Comparison of ENCODE assay signal across 8 mouse cellular contexts in genomic region chr3:41742278-41742934, GRCm38 (mm10). TPM values are rescaled to one million over a fixed set of nuclear protein-coding genes. Genes with fewer than 3 reads are reported as not detected.
DNase-seq lines count a peak whose midpoint lies in the region; ATAC-seq and TF ChIP-seq lines count a peak whose summit lies in the region.

Gene Sclt1, minus strand, starts transcription at chr3:41742514.
Gene D3Ertd751e, plus strand, starts transcription at chr3:41742611.

- H3K9ac ChIP-seq in embryonic facial prominence, embryonic 13.5 days: peak within 1 kb of the TSS; percentile 91
- peak within 1 kb of the TSS; percentile 88 for H3K9ac ChIP-seq in limb, embryonic 12.5 days (replicated peaks)
- peak within 1 kb of the TSS; percentile 88 for H3K9ac ChIP-seq in midbrain, embryonic 15.5 days

- H3K9me3 ChIP-seq in embryonic facial prominence, embryonic 13.5 days: no peaks in the 10 kb centered on the region
- H3K9me3 ChIP-seq in limb, embryonic 12.5 days: no peaks in the 10 kb centered on the region
- no peaks in the 10 kb centered on the region for H3K9me3 ChIP-seq in midbrain, embryonic 15.5 days

- peak; percentile 49 for TF ChIP-seq POLR2A in kidney, adult 2 months (IDR thresholded peaks at IDR 0.05; ENCODE audit: low read depth, low read length)
- peak; percentile 56 for TF ChIP-seq POLR2A in spleen, adult 2 months (IDR thresholded peaks at IDR 0.05; ENCODE audit: low read depth, low read length)

- peak within 1 kb of the TSS; percentile 85 for H3K4me3 ChIP-seq in embryonic facial prominence, embryonic 13.5 days
- H3K4me3 ChIP-seq in kidney, adult 2 months (ENCODE audit: insufficient read depth, low read depth, low read length): peak within 1 kb of the TSS; percentile 75
- H3K4me3 ChIP-seq in limb, embryonic 12.5 days (replicated peaks): peak within 1 kb of the TSS; percentile 80
- peak within 1 kb of the TSS; percentile 92 for H3K4me3 ChIP-seq in midbrain, embryonic 15.5 days
- H3K4me3 ChIP-seq in spleen, adult 2 months (ENCODE audit: extremely low read depth, insufficient read depth, insufficient read length): peak within 1 kb of the TSS; percentile 78

- peak; percentile 97 for DNase-seq in 3134 (ENCODE audit: extremely low read depth, insufficient read length, low spot score)
- peak; percentile 98 for DNase-seq in adrenal gland, postnatal 36 days
- DNase-seq in heart, adult 18-20 months: peak; percentile 98 to 99
- DNase-seq in kidney, adult 2 months: peak; percentile 98
- DNase-seq in spleen, adult 2 months (ENCODE audit: low read depth in 1 of 2, low spot score in 2 of 2): peak; percentile 88 to 95

- ATAC-seq in embryonic facial prominence, embryonic 13.5 days (ENCODE audit: insufficient number of reproducible peaks, insufficient read depth, low FRiP score, low TSS enrichment, low read depth): peak; percentile 99
- ATAC-seq in limb, embryonic 12.5 days (ENCODE audit: insufficient number of reproducible peaks, insufficient read depth, low FRiP score, low TSS enrichment, low read depth): peak; percentile 99
- ATAC-seq in midbrain, embryonic 15.5 days (replicated peaks): peak; percentile 100

- WGBS in embryonic facial prominence, embryonic 13.5 days: under 1% methylated on average over 65 of the region's 66 CpGs
- under 1% methylated on average over 66 of the region's 66 CpGs for WGBS in kidney, adult 2 months
- WGBS in limb, embryonic 12.5 days: under 1% methylated on average over 58 of the region's 66 CpGs
- under 1% methylated on average over 66 of the region's 66 CpGs for WGBS in midbrain, embryonic 15.5 days
- WGBS in spleen, adult 2 months: 0% methylated on average over 66 of the region's 66 CpGs

- no peaks in the 10 kb centered on the region for H3K27me3 ChIP-seq in embryonic facial prominence, embryonic 13.5 days
- H3K27me3 ChIP-seq in kidney, adult 2 months (replicated peaks; ENCODE audit: control insufficient read depth, insufficient read depth, low read length): no peaks in the 10 kb centered on the region
- no peaks in the 10 kb centered on the region for H3K27me3 ChIP-seq in limb, embryonic 12.5 days
- H3K27me3 ChIP-seq in midbrain, embryonic 15.5 days (replicated peaks): no peaks in the 10 kb centered on the region
- no peaks in the 10 kb centered on the region for H3K27me3 ChIP-seq in spleen, adult 2 months (ENCODE audit: control insufficient read depth, insufficient read depth, low read length)

- no peaks in the 10 kb centered on the region for H3K36me3 ChIP-seq in embryonic facial prominence, embryonic 13.5 days
- no peaks in the 10 kb centered on the region for H3K36me3 ChIP-seq in kidney, adult 2 months (ENCODE audit: control insufficient read depth, insufficient read depth, low read length)
- no peaks in the 10 kb centered on the region for H3K36me3 ChIP-seq in limb, embryonic 12.5 days
- H3K36me3 ChIP-seq in midbrain, embryonic 15.5 days (replicated peaks): no peaks in the 10 kb centered on the region
- no peaks in the 10 kb centered on the region for H3K36me3 ChIP-seq in spleen, adult 2 months (ENCODE audit: control insufficient read depth, insufficient read depth, low read length)

- H3K4me2 ChIP-seq in embryonic facial prominence, embryonic 13.5 days: peak within 1 kb of the TSS; percentile 79
- H3K4me2 ChIP-seq in limb, embryonic 12.5 days: peak within 1 kb of the TSS; percentile 70
- H3K4me2 ChIP-seq in midbrain, embryonic 15.5 days: peak within 1 kb of the TSS; percentile 64

- H3K4me1 ChIP-seq in embryonic facial prominence, embryonic 13.5 days: peaks cover 10% of the 10 kb centered on the region
- H3K4me1 ChIP-seq in kidney, adult 2 months (ENCODE audit: control insufficient read depth, insufficient read depth, low read length): no peaks in the 10 kb centered on the region; the same call in 1 of the 2 replicates
- peaks cover 16% of the 10 kb centered on the region for H3K4me1 ChIP-seq in limb, embryonic 12.5 days (replicated peaks)
- peaks cover 18% of the 10 kb centered on the region for H3K4me1 ChIP-seq in midbrain, embryonic 15.5 days
- H3K4me1 ChIP-seq in spleen, adult 2 months (ENCODE audit: control insufficient read depth, insufficient read depth, insufficient read length): no peaks in the 10 kb centered on the region

- TF ChIP-seq CTCF in kidney, adult 2 months (conservative IDR thresholded peaks at IDR 0.05; ENCODE audit: insufficient read depth, insufficient read length, low read depth, low read length): no peak
- no peak for TF ChIP-seq CTCF in spleen, adult 2 months (IDR thresholded peaks at IDR 0.05; ENCODE audit: extremely low read depth, insufficient read depth, insufficient read length, insufficient replicate concordance)

- peak within 1 kb of the TSS; percentile 91 for H3K27ac ChIP-seq in embryonic facial prominence, embryonic 13.5 days
- H3K27ac ChIP-seq in kidney, adult 2 months (ENCODE audit: insufficient read depth, low read depth, low read length): peak within 1 kb of the TSS; percentile 72
- H3K27ac ChIP-seq in limb, embryonic 12.5 days: peak within 1 kb of the TSS; percentile 97
- H3K27ac ChIP-seq in midbrain, embryonic 15.5 days: peak within 1 kb of the TSS; percentile 97
- H3K27ac ChIP-seq in spleen, adult 2 months (ENCODE audit: insufficient read depth, low read length): peak within 1 kb of the TSS; percentile 85

RNA-seq across cellular contexts. Expression of gene Sclt1, which starts in this region (rescaled TPM):
- 1 to 10 TPM; 8.0 to 8.5 TPM for total RNA-seq in adrenal gland, postnatal 36 days (2021)
- polyA plus RNA-seq in embryonic facial prominence, embryonic 13.5 days (2015; fragmentation: Nextera tagmentation; extraction: Ambion mirVana): 28.9 and 30.0 TPM in 2 replicates
- total RNA-seq in heart, adult 18-20 months (2021): 1 to 10 TPM; 6.4 to 7.3 TPM
- 3.8 and 4.9 TPM in 2 replicates for polyA plus RNA-seq in kidney, adult 2 months (2012; rRNA removed)
- 30.1 and 33.4 TPM in 2 replicates for polyA plus RNA-seq in limb, embryonic 12.5 days (2016; fragmentation: Nextera tagmentation; extraction: Ambion mirVana)
- polyA plus RNA-seq in midbrain, embryonic 15.5 days (2015; fragmentation: Nextera tagmentation; extraction: Ambion mirVana): 18.9 and 20.9 TPM in 2 replicates
- 4.0 and 4.1 TPM in 2 replicates for polyA plus RNA-seq in spleen, adult 2 months (2012; rRNA removed)

RNA-seq across cellular contexts. Expression of gene D3Ertd751e, which starts in this region (rescaled TPM):
- 10 to 100 TPM; 10.4 to 16.1 TPM for total RNA-seq in adrenal gland, postnatal 36 days (2021)
- 15.3 and 19.0 TPM in 2 replicates for polyA plus RNA-seq in embryonic facial prominence, embryonic 13.5 days (2015; fragmentation: Nextera tagmentation; extraction: Ambion mirVana)
- total RNA-seq in heart, adult 18-20 months (2021): 10 to 100 TPM; 10.1 to 16.8 TPM
- polyA plus RNA-seq in kidney, adult 2 months (2012; rRNA removed): 3.4 and 4.1 TPM in 2 replicates
- polyA plus RNA-seq in limb, embryonic 12.5 days (2016; fragmentation: Nextera tagmentation; extraction: Ambion mirVana): 19.3 and 20.8 TPM in 2 replicates
- polyA plus RNA-seq in midbrain, embryonic 15.5 days (2015; fragmentation: Nextera tagmentation; extraction: Ambion mirVana): 8.7 and 9.7 TPM in 2 replicates
- 0.41 and 0.76 TPM in 2 replicates for polyA plus RNA-seq in spleen, adult 2 months (2012; rRNA removed)

Comparison
In these comparisons a context has a peak if more than half of its experiments do, and no peak if none do; other contexts are left out.
1. Peak in every context shown above with its lines: DNase-seq, ATAC-seq, H3K4me3 ChIP-seq and H3K27ac ChIP-seq.